Mouse (Mus musculus) limb, embryonic 12.5 days (tissue): ENCODE measurements around the gene Grhl3. TPM values are rescaled to one million over a fixed set of nuclear protein-coding genes. Genes with fewer than 3 reads are reported as not detected.

Experiments
- ATAC-seq: fragments of 200-750 bp; cut with Nextera tagmentation; 2 replicates; pipeline ENCODE4 v1.8.0; 2017; ENCODE audit warnings: low read depth, moderate TSS enrichment; ENCODE audit not compliant: insufficient number of reproducible peaks, insufficient read depth, low FRiP score, low TSS enrichment
- H3K27ac ChIP-seq: fragments of 300-500 bp; sonication (generic); 2 replicates; pipeline ENCODE4 v1.5.1; 2016; ENCODE audit warnings: mild to moderate bottlenecking, moderate library complexity
- H3K27me3 ChIP-seq: fragments of 300-500 bp; sonication (generic); 2 replicates; pipeline ENCODE4 v1.6.1; 2016; ENCODE audit warnings: mild to moderate bottlenecking, moderate library complexity
- H3K36me3 ChIP-seq: fragments of 300-500 bp; sonication (generic); 2 replicates; pipeline ENCODE4 v1.6.1; 2016; ENCODE audit warnings: mild to moderate bottlenecking, moderate library complexity
- H3K4me1 ChIP-seq: fragments of 300-500 bp; sonication (generic); replicated peaks from 2 replicates; pipeline ENCODE4 v1.6.1; 2016
- H3K4me2 ChIP-seq: fragments of 300-500 bp; sonication (generic); 2 replicates; pipeline ENCODE4 v1.6.1; 2016; ENCODE audit warnings: mild to moderate bottlenecking, moderate library complexity
- H3K4me3 ChIP-seq: fragments of 300-500 bp; sonication (generic); replicated peaks from 2 replicates; pipeline ENCODE4 v1.5.1; 2016; ENCODE audit warnings: mild to moderate bottlenecking
- H3K9ac ChIP-seq: fragments of 300-500 bp; sonication (generic); replicated peaks from 2 replicates; pipeline ENCODE4 v1.6.1; 2016; ENCODE audit warnings: mild to moderate bottlenecking, moderate library complexity
- H3K9me3 ChIP-seq: fragments of 300-500 bp; sonication (generic); 2 replicates; pipeline ENCODE4 v1.6.1; 2016; ENCODE audit warnings: mild to moderate bottlenecking, moderate library complexity
- WGBS: fragments of 180-500 bp; shearing (Covaris S2); methylation state at CpG from one replicate; pipeline ENCODE4 v1.1.7; 2016; 5-methylcytosine and 5-hydroxymethylcytosine counted together
- polyA plus RNA-seq: library from polyadenylated mRNA; unstranded; fragments of >200 nt; fragmentation: Nextera tagmentation; extraction: Ambion mirVana; gene quantifications from 2 replicates; pipeline ENCODE4 v1.2.1, GENCODE M21; 2016

The Grhl3 gene
- polyA plus RNA-seq, 1 experiment from 2014 or later = 11.7 TPM

DNA sequence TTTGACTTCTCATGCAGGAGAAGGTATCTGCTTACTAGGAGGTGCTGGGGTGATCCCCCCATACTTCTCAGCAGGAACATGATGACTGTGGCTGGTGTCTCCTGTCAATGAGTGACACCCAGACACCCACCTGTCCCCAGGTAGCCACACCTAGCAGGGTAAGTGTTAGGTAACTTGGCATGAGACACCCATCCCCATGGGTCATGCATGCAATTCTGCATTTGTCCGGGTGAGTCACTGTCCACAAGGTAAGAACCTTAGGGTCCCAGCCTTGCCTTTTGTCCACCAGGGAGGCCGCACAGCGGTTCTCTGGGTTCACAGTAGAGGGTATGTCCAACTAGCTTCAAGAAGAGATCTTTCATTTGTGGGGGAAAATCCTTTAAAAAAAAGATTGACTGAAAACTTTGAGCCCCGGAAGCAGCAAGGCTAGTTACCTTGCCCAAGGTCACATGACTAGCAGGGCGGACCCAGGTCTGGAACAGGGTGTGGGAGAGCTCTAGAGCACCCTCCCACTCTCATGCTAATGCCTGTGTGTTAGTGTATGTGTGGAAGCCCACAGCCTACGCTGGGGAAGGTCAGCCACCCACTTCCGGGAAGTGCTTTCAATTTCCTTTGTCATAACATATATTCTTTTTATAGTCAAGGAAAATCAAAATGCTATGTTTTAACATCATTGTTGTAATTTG is 26.2 kb upstream of the Grhl3 start:
- Histone ChIP-seq H3K27ac (no peak overlapping the region), H3K9me3 (no peaks in the 10 kb centered on the region), H3K36me3 (no peaks in the 10 kb centered on the region), H3K9ac (no peak overlapping the region), H3K4me2 (no peak overlapping the region), H3K4me1 (peaks cover 12% of the 10 kb centered on the region), H3K27me3 (no peaks in the 10 kb centered on the region), H3K4me3 (no peak overlapping the region)
- WGBS = 80% methylated on average over 7 of the region's 7 CpGs
- ATAC-seq = no peak

DNA sequence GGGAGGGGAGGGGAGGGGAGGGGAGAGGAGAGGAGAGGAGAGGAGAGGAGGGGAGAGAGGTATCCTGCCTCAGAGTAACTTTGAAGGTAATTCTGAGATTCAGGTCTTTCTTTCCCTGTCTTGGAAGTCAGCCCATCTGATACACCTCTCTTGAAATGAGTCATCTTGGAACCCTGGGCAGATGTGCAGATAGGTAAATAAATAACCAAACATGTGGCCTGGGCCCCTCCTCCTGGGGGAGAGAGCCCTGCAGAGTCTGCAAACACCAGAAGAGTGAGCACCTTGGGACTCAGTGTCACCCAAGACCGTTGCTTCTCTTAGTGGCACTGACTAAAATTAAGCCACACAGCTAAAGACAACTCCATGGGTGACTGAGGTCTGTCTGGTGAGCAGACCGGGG is 25.6 kb upstream of the Grhl3 start:
- Histone ChIP-seq H3K27me3 (no peaks in the 10 kb centered on the region), H3K9ac (no peak overlapping the region), H3K4me2 (no peak overlapping the region), H3K4me1 (peaks cover 12% of the 10 kb centered on the region), H3K36me3 (no peaks in the 10 kb centered on the region), H3K4me3 (no peak overlapping the region), H3K27ac (no peak overlapping the region), H3K9me3 (no peaks in the 10 kb centered on the region)
- WGBS = 43% methylated on average over 1 of the region's 2 CpGs
- no peak for ATAC-seq

DNA sequence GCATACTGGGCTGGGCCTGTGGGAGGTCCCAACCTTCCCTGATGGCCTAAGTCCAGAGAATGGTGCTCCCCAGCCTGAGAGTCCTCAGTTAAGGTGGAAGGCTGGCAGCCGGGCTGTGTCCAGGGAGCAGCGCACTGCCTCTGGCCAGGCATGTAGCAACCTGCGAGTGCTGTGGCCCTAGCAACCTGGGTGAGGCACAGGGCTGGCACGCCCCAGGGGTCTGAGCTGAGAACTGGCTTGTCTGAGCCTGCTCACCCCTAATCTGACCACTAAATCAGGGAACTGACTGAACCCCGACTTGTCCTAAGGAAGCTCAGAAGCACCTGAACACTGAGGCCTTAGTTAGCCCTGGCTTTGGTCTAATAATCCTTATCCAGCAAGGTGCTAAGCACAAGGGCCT is 24.1 kb upstream of the Grhl3 start:
- H3K27ac ChIP-seq = no peak overlapping the region
- no peak overlapping the region for H3K4me2 ChIP-seq
- H3K4me1 ChIP-seq = peaks cover 12% of the 10 kb centered on the region
- peaks cover 5% of the 10 kb centered on the region; the same call in 1 of the 2 replicates for H3K9me3 ChIP-seq
- no peak overlapping the region for H3K9ac ChIP-seq
- 86% methylated on average over 5 of the region's 5 CpGs for WGBS
- no peak for ATAC-seq
- H3K4me3 ChIP-seq = no peak overlapping the region
- no peaks in the 10 kb centered on the region for H3K27me3 ChIP-seq
- no peaks in the 10 kb centered on the region for H3K36me3 ChIP-seq

- H3K9me3 ChIP-seq = peaks cover 5% of the 10 kb centered on the region; the same call in 1 of the 2 replicates
- no peaks in the 10 kb centered on the region for H3K27me3 ChIP-seq
- no peaks in the 10 kb centered on the region for H3K36me3 ChIP-seq
- no peak overlapping the region for H3K4me3 ChIP-seq
- peaks cover 17% of the 10 kb centered on the region for H3K4me1 ChIP-seq
- peak overlapping the region; percentile 73 for H3K27ac ChIP-seq
- 56% methylated on average over 5 of the region's 5 CpGs for WGBS
- peak; percentile 29; the same call in 1 of the 2 replicates for ATAC-seq
- no peak overlapping the region for H3K9ac ChIP-seq
- no peak overlapping the region for H3K4me2 ChIP-seq
Measured at GRCm38 (mm10) chr4:135595943-135596342, 22.5 kb upstream of the Grhl3 start.

- WGBS = 46% methylated on average over 8 of the region's 8 CpGs
- peaks cover 5% of the 10 kb centered on the region; the same call in 1 of the 2 replicates for H3K9me3 ChIP-seq
- H3K4me3 ChIP-seq = no peak overlapping the region
- H3K4me2 ChIP-seq = no peak overlapping the region
- no peaks in the 10 kb centered on the region for H3K36me3 ChIP-seq
- peaks cover 28% of the 10 kb centered on the region for H3K4me1 ChIP-seq
- no peak for ATAC-seq
- no peak overlapping the region for H3K9ac ChIP-seq
- H3K27ac ChIP-seq = no peak overlapping the region
- H3K27me3 ChIP-seq = no peaks in the 10 kb centered on the region
Measured at GRCm38 (mm10) chr4:135591610-135592304, 18.3 kb upstream of the Grhl3 start.

- no peak for ATAC-seq
- H3K4me1 ChIP-seq = peaks cover 22% of the 10 kb centered on the region
- peaks cover 5% of the 10 kb centered on the region; the same call in 1 of the 2 replicates for H3K9me3 ChIP-seq
- WGBS = 69% methylated on average over 3 of the region's 3 CpGs
- H3K9ac ChIP-seq = no peak overlapping the region
- H3K4me3 ChIP-seq = no peak overlapping the region
- H3K27ac ChIP-seq = no peak overlapping the region
- no peaks in the 10 kb centered on the region for H3K27me3 ChIP-seq
- H3K36me3 ChIP-seq = no peaks in the 10 kb centered on the region
- no peak overlapping the region for H3K4me2 ChIP-seq
Measured at GRCm38 (mm10) chr4:135591086-135591485, 17.7 kb upstream of the Grhl3 start.

GRCm38 (mm10) chr4:135584838-135585237 is 11.4 kb upstream of the Grhl3 start:
- no peaks in the 10 kb centered on the region; the same call in 1 of the 2 replicates for H3K27me3 ChIP-seq
- WGBS = 69% methylated on average over 4 of the region's 4 CpGs

GRCm38 (mm10) chr4:135581222-135581910 is 7.9 kb upstream of the Grhl3 start:
- Histone ChIP-seq H3K36me3 (no peaks in the 10 kb centered on the region), H3K4me1 (peaks cover 17% of the 10 kb centered on the region), H3K4me2 (no peak overlapping the region), H3K27me3 (no peaks in the 10 kb centered on the region; the same call in none of the 2 replicates), H3K9ac (no peak overlapping the region), H3K4me3 (no peak overlapping the region), H3K27ac (no peak overlapping the region), H3K9me3 (0 out of 2 replicates have a peak, but pooled peaks cover 4% of the 10 kb centered on the region)
- no peak for ATAC-seq
- 23% methylated on average over 12 of the region's 12 CpGs for WGBS

More at GRCm38 (mm10) chr4:135584838-135585237, 11.4 kb upstream of the Grhl3 start:
- Histone ChIP-seq H3K4me2 (no peak overlapping the region), H3K9me3 (no peaks in the 10 kb centered on the region), H3K4me1 (peaks cover 22% of the 10 kb centered on the region), H3K9ac (no peak overlapping the region), H3K4me3 (no peak overlapping the region), H3K27ac (no peak overlapping the region), H3K36me3 (no peaks in the 10 kb centered on the region)
- no peak for ATAC-seq

- Histone ChIP-seq H3K9ac (no peak overlapping the region), H3K4me3 (no peak overlapping the region), H3K4me1 (peaks cover 17% of the 10 kb centered on the region), H3K4me2 (no peak overlapping the region), H3K27me3 (peaks cover 11% of the 10 kb centered on the region), H3K27ac (no peak overlapping the region), H3K9me3 (0 out of 2 replicates have a peak, but pooled peaks cover 4% of the 10 kb centered on the region), H3K36me3 (no peaks in the 10 kb centered on the region)
- 51% methylated on average over 6 of the region's 6 CpGs for WGBS
- ATAC-seq = no peak
Measured at GRCm38 (mm10) chr4:135579695-135580094, 6.3 kb upstream of the Grhl3 start.

DNA sequence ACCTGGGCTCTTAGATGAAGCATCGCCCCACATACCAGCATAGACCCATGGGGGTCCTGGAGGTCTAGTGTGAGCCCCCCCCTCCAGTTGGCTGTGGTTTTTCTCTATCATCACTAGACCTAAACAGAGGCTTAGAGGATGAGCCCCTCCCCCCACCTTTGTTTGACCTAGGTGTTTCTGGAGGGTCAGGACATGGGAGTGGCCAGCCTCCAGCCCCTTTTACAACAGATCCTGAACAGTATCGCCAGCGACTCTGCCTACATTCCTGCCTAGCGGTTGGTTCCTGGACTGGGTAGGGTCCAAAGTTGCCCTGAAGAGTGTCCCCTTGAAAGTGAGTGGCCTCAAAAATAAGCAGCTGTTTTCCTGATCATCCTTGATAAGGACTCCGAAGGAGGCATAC is 5.1 kb upstream of the Grhl3 start:
- 0 out of 2 replicates have a peak, but pooled peaks cover 4% of the 10 kb centered on the region for H3K9me3 ChIP-seq
- 81% methylated on average over 5 of the region's 5 CpGs for WGBS
- no peak overlapping the region for H3K9ac ChIP-seq
- ATAC-seq = no peak
- H3K27ac ChIP-seq = no peak overlapping the region
- peaks cover 23% of the 10 kb centered on the region for H3K27me3 ChIP-seq
- H3K4me1 ChIP-seq = peaks cover 25% of the 10 kb centered on the region
- H3K4me3 ChIP-seq = no peak overlapping the region
- no peaks in the 10 kb centered on the region for H3K36me3 ChIP-seq
- no peak overlapping the region for H3K4me2 ChIP-seq
